Mouse (Mus musculus) heart, embryonic 15.5 days (tissue): Measurements from ENCODE around the gene Maml3. TPM values are rescaled to one million over a fixed set of nuclear protein-coding genes. Genes with fewer than 3 reads are reported as not detected.

Experiments
- ATAC-seq: fragments of 200-750 bp; cut with Nextera tagmentation; replicated peaks from 2 replicates; pipeline ENCODE4 v1.8.0; 2017; ENCODE audit warnings: low read depth, moderate TSS enrichment; ENCODE audit not compliant: insufficient number of reproducible peaks, insufficient read depth, low FRiP score
- H3K27ac ChIP-seq: fragments of 300-500 bp; sonication (generic); 2 replicates; pipeline ENCODE4 v1.5.1; 2015; ENCODE audit warnings: mild to moderate bottlenecking, inconsistent platforms
- H3K27me3 ChIP-seq: fragments of 300-500 bp; sonication (generic); 2 replicates; pipeline ENCODE4 v1.6.1; 2015; ENCODE audit warnings: inconsistent platforms
- H3K36me3 ChIP-seq: fragments of 300-500 bp; sonication (generic); 2 replicates; pipeline ENCODE4 v1.6.1; 2015; ENCODE audit warnings: mild to moderate bottlenecking, inconsistent platforms
- H3K4me1 ChIP-seq: fragments of 300-500 bp; sonication (generic); replicated peaks from 2 replicates; pipeline ENCODE4 v1.6.1; 2015; ENCODE audit warnings: inconsistent platforms
- H3K4me2 ChIP-seq: fragments of 300-500 bp; sonication (generic); 2 replicates; pipeline ENCODE4 v1.6.1; 2015; ENCODE audit warnings: inconsistent platforms, mild to moderate bottlenecking, moderate library complexity
- H3K4me3 ChIP-seq: fragments of 300-500 bp; sonication (generic); 2 replicates; pipeline ENCODE4 v1.5.1; 2015; ENCODE audit warnings: mild to moderate bottlenecking, inconsistent platforms
- H3K9ac ChIP-seq: fragments of 300-500 bp; sonication (generic); 2 replicates; pipeline ENCODE4 v1.6.1; 2015; ENCODE audit warnings: mild to moderate bottlenecking, inconsistent platforms
- H3K9me3 ChIP-seq: fragments of 300-500 bp; sonication (generic); replicated peaks from 2 replicates; pipeline ENCODE4 v1.6.1; 2016; ENCODE audit warnings: inconsistent platforms
- WGBS: fragments of 180-500 bp; shearing (Covaris S2); methylation state at CpG from one replicate; pipeline ENCODE4 v1.1.7; 2015; ENCODE audit warnings: mixed read lengths; 5-methylcytosine and 5-hydroxymethylcytosine counted together
- polyA plus RNA-seq: library from polyadenylated mRNA; unstranded; fragments of >200 nt; fragmentation: Nextera tagmentation; extraction: Ambion mirVana; gene quantifications from 2 replicates; pipeline ENCODE4 v1.2.1, GENCODE M21; 2015

Gene Maml3
- polyA plus RNA-seq, 1 experiment from 2014 or later: 1.9 TPM

DNA sequence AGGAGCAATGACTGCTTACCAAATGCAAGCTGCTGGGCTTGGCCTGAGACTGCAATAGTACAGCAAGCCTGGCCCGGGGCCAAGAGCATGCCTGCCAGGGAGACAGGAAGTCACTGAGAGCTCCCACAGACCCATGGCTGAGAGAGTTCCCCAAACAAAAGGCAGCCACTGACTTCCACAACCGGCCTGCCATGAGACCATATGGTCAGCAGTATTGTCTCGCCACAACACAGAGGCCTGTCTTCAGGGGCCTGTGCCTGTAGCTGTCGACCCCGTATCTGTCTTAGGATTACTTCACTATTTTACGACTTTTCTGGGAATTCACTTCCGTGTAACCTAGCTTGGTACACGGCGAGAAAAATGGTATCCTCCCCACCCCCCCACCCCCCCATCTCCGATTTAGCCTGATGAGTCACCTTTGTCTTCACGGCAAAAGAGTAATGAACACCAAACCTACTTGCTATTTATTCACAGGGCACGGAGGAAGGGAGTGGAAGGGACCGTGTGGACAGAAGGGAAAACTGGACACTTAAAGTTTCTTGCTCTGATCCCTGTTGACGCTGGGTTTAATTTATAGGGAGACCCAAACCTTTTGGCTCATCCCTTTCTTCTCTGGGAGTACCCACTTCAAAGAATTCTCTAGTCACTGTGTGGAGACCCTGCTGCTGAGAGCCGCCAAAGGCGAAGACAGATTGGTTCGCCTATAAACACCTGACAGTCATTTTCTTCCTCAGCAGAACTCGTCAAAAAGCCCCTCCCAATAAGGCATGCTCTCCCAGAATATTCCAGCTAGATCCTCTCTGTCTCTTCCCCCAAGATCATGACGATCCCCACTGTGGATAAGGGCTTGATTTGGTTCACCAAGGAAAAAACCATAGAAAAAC is 16.2 kb downstream of the Maml3 start:
- H3K4me2 ChIP-seq: peak overlapping the region; percentile 50
- H3K27me3 ChIP-seq: no peaks in the 10 kb centered on the region
- peak; percentile 86 for ATAC-seq
- H3K4me3 ChIP-seq: peak overlapping the region; percentile 17
- H3K9ac ChIP-seq: no peak overlapping the region
- H3K36me3 ChIP-seq: no peaks in the 10 kb centered on the region
- peak overlapping the region; percentile 85 for H3K27ac ChIP-seq
- H3K9me3 ChIP-seq: no peaks in the 10 kb centered on the region
- 16% methylated on average over 19 of the region's 19 CpGs for WGBS
- peaks cover 35% of the 10 kb centered on the region for H3K4me1 ChIP-seq

- Histone ChIP-seq H3K4me3 (no peak overlapping the region), H3K27ac (peak overlapping the region; percentile 85), H3K36me3 (no peaks in the 10 kb centered on the region), H3K9ac (peak overlapping the region; percentile 32), H3K27me3 (no peaks in the 10 kb centered on the region), H3K4me1 (peaks cover 33% of the 10 kb centered on the region), H3K9me3 (no peaks in the 10 kb centered on the region), H3K4me2 (peak overlapping the region; percentile 50)
- ATAC-seq: no peak
- WGBS: 66% methylated on average over 7 of the region's 7 CpGs
Measured at GRCm38 (mm10) chr3:52087636-52088280, 17.1 kb downstream of the Maml3 start.

- no peaks in the 10 kb centered on the region for H3K27me3 ChIP-seq
- H3K4me3 ChIP-seq: no peak overlapping the region
- no peaks in the 10 kb centered on the region for H3K36me3 ChIP-seq
- no peaks in the 10 kb centered on the region for H3K4me1 ChIP-seq
- H3K9ac ChIP-seq: no peak overlapping the region
- H3K9me3 ChIP-seq: no peaks in the 10 kb centered on the region
- H3K4me2 ChIP-seq: no peak overlapping the region
- 73% methylated on average over 2 of the region's 2 CpGs for WGBS
- ATAC-seq: no peak
- H3K27ac ChIP-seq: no peak overlapping the region
Measured at GRCm38 (mm10) chr3:52078763-52079162, 26.1 kb downstream of the Maml3 start.

DNA sequence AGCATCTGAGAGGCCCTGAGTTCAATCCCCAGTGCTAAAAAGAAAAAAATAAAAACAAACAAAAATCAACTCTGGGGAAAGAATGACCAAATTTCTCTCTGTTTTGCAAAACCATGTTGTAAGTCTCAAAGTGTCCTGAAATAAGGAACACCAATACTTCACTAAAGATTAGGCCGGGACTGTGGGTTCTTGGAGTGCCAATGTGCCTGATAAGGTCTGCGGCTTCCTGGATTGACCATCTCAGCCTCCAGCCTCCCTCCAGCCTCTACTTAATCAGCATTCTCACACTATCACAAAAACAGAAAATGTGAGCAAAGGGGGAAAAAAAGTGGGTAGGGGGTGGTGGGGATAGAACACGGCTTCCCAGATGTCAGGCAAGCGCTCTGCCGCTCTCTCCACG is 30.9 kb downstream of the Maml3 start:
- no peaks in the 10 kb centered on the region for H3K36me3 ChIP-seq
- 69% methylated on average over 6 of the region's 6 CpGs for WGBS
- no peaks in the 10 kb centered on the region for H3K27me3 ChIP-seq
- no peak overlapping the region for H3K9ac ChIP-seq
- ATAC-seq: no peak
- peaks cover 27% of the 10 kb centered on the region for H3K4me1 ChIP-seq
- H3K9me3 ChIP-seq: no peaks in the 10 kb centered on the region
- no peak overlapping the region for H3K4me3 ChIP-seq
- no peak overlapping the region for H3K27ac ChIP-seq
- no peak overlapping the region for H3K4me2 ChIP-seq

- Histone ChIP-seq H3K4me2 (no peak overlapping the region), H3K9me3 (no peaks in the 10 kb centered on the region), H3K4me1 (peaks cover 30% of the 10 kb centered on the region), H3K27me3 (no peaks in the 10 kb centered on the region), H3K36me3 (no peaks in the 10 kb centered on the region), H3K27ac (no peak overlapping the region), H3K4me3 (no peak overlapping the region), H3K9ac (no peak overlapping the region)
- 57% methylated on average over 5 of the region's 5 CpGs for WGBS
- ATAC-seq: no peak
Measured at GRCm38 (mm10) chr3:52071996-52072395, 32.9 kb downstream of the Maml3 start.

DNA sequence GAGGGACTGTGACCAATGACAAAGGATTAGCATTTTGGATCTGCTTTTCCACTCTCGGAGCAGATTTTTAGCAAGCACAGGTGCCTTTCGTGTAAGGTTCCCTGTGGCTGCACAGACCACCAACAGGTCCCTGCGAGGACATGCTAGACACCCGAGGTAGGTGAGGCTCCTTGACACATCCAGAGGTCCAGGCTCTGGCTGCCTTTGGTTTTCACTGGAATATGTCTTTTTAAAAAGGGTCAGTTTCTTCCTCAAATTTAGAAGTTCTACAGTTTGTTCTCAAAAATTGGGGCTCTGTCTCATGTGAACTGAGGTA is 34.8 kb downstream of the Maml3 start:
- Histone ChIP-seq H3K4me1 (peaks cover 40% of the 10 kb centered on the region), H3K9ac (peak overlapping the region; percentile 63), H3K4me2 (peak overlapping the region; percentile 75), H3K36me3 (no peaks in the 10 kb centered on the region), H3K27ac (peak overlapping the region; percentile 58), H3K9me3 (no peaks in the 10 kb centered on the region), H3K4me3 (peak overlapping the region; percentile 53), H3K27me3 (no peaks in the 10 kb centered on the region)
- no peak for ATAC-seq
- WGBS: 21% methylated on average over 4 of the region's 4 CpGs

DNA sequence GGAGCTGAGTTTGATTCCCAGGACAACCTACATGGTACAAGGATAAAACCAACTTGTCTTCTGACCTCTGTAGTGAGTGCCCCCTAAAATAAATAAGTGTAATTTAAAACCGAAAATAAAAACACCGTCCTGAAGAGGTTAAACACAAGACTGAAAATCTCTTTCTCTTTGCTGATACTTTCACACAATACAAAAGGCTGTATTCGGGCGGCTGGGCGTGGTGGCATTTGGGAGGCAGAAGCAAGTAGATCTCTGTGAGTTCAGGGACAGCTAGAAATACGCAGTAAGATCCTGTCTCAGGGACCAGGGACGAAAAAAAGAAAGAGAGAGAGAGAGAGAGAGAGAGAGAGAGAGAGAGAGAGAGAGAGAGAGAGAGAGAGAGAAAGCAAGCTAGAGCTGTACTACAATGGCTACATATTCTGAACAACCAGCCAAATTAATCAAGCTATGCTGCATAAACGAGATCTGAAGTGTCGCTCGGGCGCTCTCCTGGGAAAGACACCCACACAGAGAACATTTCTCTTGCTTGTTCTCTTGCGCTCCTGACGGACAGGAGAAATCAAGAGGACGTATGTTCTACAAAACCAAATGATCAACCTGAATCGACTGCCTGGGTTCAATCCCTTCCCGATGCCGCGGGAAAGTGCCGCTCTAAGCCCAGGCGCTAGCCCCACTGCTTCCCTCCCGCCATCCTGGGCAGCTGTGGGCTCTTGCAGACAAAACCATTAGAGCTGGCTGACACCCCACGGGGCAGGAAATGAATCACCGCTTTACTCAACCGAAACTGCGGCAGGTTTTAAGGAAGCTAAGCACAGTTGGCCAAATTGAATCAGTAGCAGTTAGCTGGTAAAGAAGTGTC is 35.3 kb downstream of the Maml3 start:
- H3K36me3 ChIP-seq: no peaks in the 10 kb centered on the region
- peak overlapping the region; percentile 58 for H3K27ac ChIP-seq
- H3K27me3 ChIP-seq: no peaks in the 10 kb centered on the region
- H3K9ac ChIP-seq: peak overlapping the region; percentile 63
- WGBS: 14% methylated on average over 25 of the region's 25 CpGs
- no peaks in the 10 kb centered on the region for H3K9me3 ChIP-seq
- ATAC-seq: peak; percentile 69; the same call in 1 of the 2 replicates
- H3K4me3 ChIP-seq: peak overlapping the region; percentile 53
- peaks cover 40% of the 10 kb centered on the region for H3K4me1 ChIP-seq
- peak overlapping the region; percentile 75 for H3K4me2 ChIP-seq

DNA sequence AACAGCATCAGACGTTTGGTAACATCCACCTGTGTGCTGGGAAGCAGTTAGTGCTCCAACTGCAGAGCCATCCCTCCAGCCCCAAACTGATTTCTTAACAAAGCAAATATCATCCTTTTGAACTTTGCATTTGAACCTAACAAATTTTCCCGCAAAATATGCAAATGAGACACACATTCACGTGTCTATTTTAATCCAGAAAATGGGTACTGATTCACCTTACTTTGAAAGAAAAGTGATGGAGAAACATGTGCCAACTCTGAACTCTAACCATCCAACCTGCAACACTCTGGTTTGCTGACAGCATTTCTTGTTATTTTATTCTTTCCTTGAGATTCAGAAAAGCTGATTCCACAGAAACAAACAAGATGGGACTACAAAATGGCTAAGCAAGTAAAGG is 36.0 kb downstream of the Maml3 start:
- Histone ChIP-seq H3K36me3 (no peaks in the 10 kb centered on the region), H3K4me3 (no peak overlapping the region), H3K4me2 (0 out of 2 replicates have a peak overlapping the region, but pooled peaks have one; percentile 75), H3K9ac (no peak overlapping the region), H3K27ac (no peak overlapping the region), H3K4me1 (peaks cover 40% of the 10 kb centered on the region), H3K27me3 (no peaks in the 10 kb centered on the region), H3K9me3 (no peaks in the 10 kb centered on the region)
- 72% methylated on average over 3 of the region's 3 CpGs for WGBS
- no peak for ATAC-seq

- H3K27me3 ChIP-seq: no peaks in the 10 kb centered on the region
- no peak overlapping the region for H3K9ac ChIP-seq
- no peak overlapping the region for H3K4me3 ChIP-seq
- no peaks in the 10 kb centered on the region for H3K36me3 ChIP-seq
- H3K27ac ChIP-seq: no peak overlapping the region
- no peak for ATAC-seq
- no peaks in the 10 kb centered on the region for H3K9me3 ChIP-seq
- 90% methylated on average over 6 of the region's 6 CpGs for WGBS
- no peak overlapping the region for H3K4me2 ChIP-seq
- peaks cover 34% of the 10 kb centered on the region for H3K4me1 ChIP-seq
Measured at GRCm38 (mm10) chr3:52067181-52067580, 37.7 kb downstream of the Maml3 start.

DNA sequence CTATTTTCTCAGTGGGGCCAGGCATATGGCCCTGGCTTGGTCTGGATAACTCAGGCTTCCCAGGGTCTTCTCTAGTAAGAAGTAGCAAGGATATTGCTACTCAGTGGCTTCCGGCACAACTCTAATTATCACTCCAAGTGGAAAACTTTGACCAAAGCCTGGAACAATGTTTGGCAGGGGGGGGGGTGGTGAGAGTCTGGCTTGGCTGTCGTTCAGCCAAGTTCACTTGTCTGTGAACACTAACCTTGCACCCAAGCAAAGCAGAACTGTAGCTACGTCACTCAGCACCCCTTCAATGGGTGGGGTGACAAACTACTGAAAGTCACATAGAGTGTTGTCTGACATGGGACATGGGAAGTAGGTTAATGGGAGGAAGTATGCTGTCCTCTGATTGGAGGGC is 38.7 kb downstream of the Maml3 start:
- H3K4me1 ChIP-seq: peaks cover 23% of the 10 kb centered on the region
- H3K4me3 ChIP-seq: no peak overlapping the region
- no peaks in the 10 kb centered on the region for H3K36me3 ChIP-seq
- ATAC-seq: no peak
- H3K27me3 ChIP-seq: no peaks in the 10 kb centered on the region
- H3K4me2 ChIP-seq: no peak overlapping the region
- WGBS: 32% methylated on average over 3 of the region's 3 CpGs
- no peaks in the 10 kb centered on the region for H3K9me3 ChIP-seq
- H3K27ac ChIP-seq: no peak overlapping the region
- H3K9ac ChIP-seq: no peak overlapping the region

GRCm38 (mm10) chr3:52063261-52063655 is 41.6 kb downstream of the Maml3 start:
- Histone ChIP-seq H3K4me1 (peaks cover 13% of the 10 kb centered on the region), H3K9me3 (no peaks in the 10 kb centered on the region), H3K9ac (no peak overlapping the region), H3K36me3 (no peaks in the 10 kb centered on the region), H3K4me3 (no peak overlapping the region), H3K4me2 (no peak overlapping the region), H3K27me3 (no peaks in the 10 kb centered on the region), H3K27ac (no peak overlapping the region)
- no peak for ATAC-seq
- WGBS: 88% methylated on average over 3 of the region's 3 CpGs
